Mouse (Mus musculus): Measurements from ENCODE around the gene Gpx6. TPM values are rescaled to one million over a fixed set of nuclear protein-coding genes. Genes with fewer than 3 reads are reported as not detected.

The Gpx6 gene
- polyA plus RNA-seq, 1 experiment from 2014 or later = not detected

- peak overlapping the region; percentile 15; the same call in 1 of the 2 replicates for H3K9ac ChIP-seq
- H3K4me1 ChIP-seq = peaks cover 14% of the 10 kb centered on the region
- no peaks in the 10 kb centered on the region for H3K9me3 ChIP-seq
- H3K4me2 ChIP-seq = peak overlapping the region; percentile 67
- H3K4me3 ChIP-seq = peak overlapping the region; percentile 46
- under 1% methylated on average over 13 of the region's 13 CpGs for WGBS
- peaks cover 5% of the 10 kb centered on the region; the same call in 1 of the 2 replicates for H3K27me3 ChIP-seq (replicated peaks)
- peak; percentile 80 for ATAC-seq (replicated peaks)
- no peaks in the 10 kb centered on the region for H3K36me3 ChIP-seq (replicated peaks)
- no peak overlapping the region for H3K27ac ChIP-seq
These were observed 32.4 kb upstream of the Gpx6 start for GRCm38 (mm10) chr13:21279559-21279958.

- Histone ChIP-seq H3K9ac (no peak within 1 kb of the TSS), H3K36me3 (replicated peaks) (no peaks in the 10 kb centered on the region), H3K27me3 (replicated peaks) (no peaks in the 10 kb centered on the region), H3K27ac (no peak within 1 kb of the TSS), H3K4me1 (no peaks in the 10 kb centered on the region), H3K4me2 (no peak within 1 kb of the TSS), H3K9me3 (no peaks in the 10 kb centered on the region), H3K4me3 (no peak within 1 kb of the TSS)
- no peak for ATAC-seq (replicated peaks)
- WGBS = 97% methylated on average over 6 of the region's 6 CpGs
These were observed 19.3 kb upstream of the Gpx6 start, which contains the start of gene Gpx5 for GRCm38 (mm10) chr13:21292631-21293030. TSS of gene Gpx5 (minus strand) at chr13:21292731.

GRCm38 (mm10) chr13:21298557-21298956, 13.4 kb upstream of the Gpx6 start:
- H3K4me1 ChIP-seq = no peaks in the 10 kb centered on the region
- no peak overlapping the region for H3K4me3 ChIP-seq
- no peaks in the 10 kb centered on the region for H3K27me3 ChIP-seq (replicated peaks)
- 35% methylated on average over 3 of the region's 3 CpGs for WGBS
- H3K27ac ChIP-seq = no peak overlapping the region
- no peak overlapping the region for H3K9ac ChIP-seq
- no peaks in the 10 kb centered on the region for H3K9me3 ChIP-seq
- no peak for ATAC-seq (replicated peaks)
- H3K36me3 ChIP-seq (replicated peaks) = no peaks in the 10 kb centered on the region
- H3K4me2 ChIP-seq = no peak overlapping the region

GRCm38 (mm10) chr13:21304483-21305066, 7.3 kb upstream of the Gpx6 start:
- Histone ChIP-seq H3K4me1 (no peaks in the 10 kb centered on the region), H3K9ac (no peak overlapping the region), H3K27ac (no peak overlapping the region), H3K9me3 (no peaks in the 10 kb centered on the region), H3K4me3 (no peak overlapping the region), H3K27me3 (replicated peaks) (no peaks in the 10 kb centered on the region), H3K36me3 (replicated peaks) (no peaks in the 10 kb centered on the region), H3K4me2 (no peak overlapping the region)
- no peak for ATAC-seq (replicated peaks)
- 68% methylated on average over 3 of the region's 3 CpGs for WGBS

GRCm38 (mm10) chr13:21309788-21310187, 2.1 kb upstream of the Gpx6 start:
- no peaks in the 10 kb centered on the region for H3K36me3 ChIP-seq (replicated peaks)
- no peak overlapping the region for H3K9ac ChIP-seq
- no peak for ATAC-seq (replicated peaks)
- no peak overlapping the region for H3K27ac ChIP-seq
- no peaks in the 10 kb centered on the region for H3K4me1 ChIP-seq
- 76% methylated on average over 2 of the region's 2 CpGs for WGBS
- H3K27me3 ChIP-seq (replicated peaks) = no peaks in the 10 kb centered on the region
- no peak overlapping the region for H3K4me3 ChIP-seq
- H3K9me3 ChIP-seq = no peaks in the 10 kb centered on the region
- H3K4me2 ChIP-seq = no peak overlapping the region

GRCm38 (mm10) chr13:21312854-21313253, 929 bp downstream of the Gpx6 start:
- H3K36me3 ChIP-seq (replicated peaks) = no peaks in the 10 kb centered on the region
- no peaks in the 10 kb centered on the region for H3K9me3 ChIP-seq
- no peak for ATAC-seq (replicated peaks)
- no peak overlapping the region for H3K4me2 ChIP-seq
- H3K4me1 ChIP-seq = no peaks in the 10 kb centered on the region
- no peak overlapping the region for H3K4me3 ChIP-seq
- H3K27me3 ChIP-seq (replicated peaks) = no peaks in the 10 kb centered on the region
- WGBS = 60% methylated on average over 3 of the region's 5 CpGs
- H3K27ac ChIP-seq = no peak overlapping the region
- no peak overlapping the region for H3K9ac ChIP-seq

- no peak overlapping the region for H3K27ac ChIP-seq
- no peaks in the 10 kb centered on the region for H3K36me3 ChIP-seq (replicated peaks)
- WGBS = 87% methylated on average over 4 of the region's 4 CpGs
- no peak overlapping the region for H3K4me2 ChIP-seq
- no peaks in the 10 kb centered on the region for H3K4me1 ChIP-seq
- ATAC-seq (replicated peaks) = no peak
- no peaks in the 10 kb centered on the region for H3K27me3 ChIP-seq (replicated peaks)
- H3K4me3 ChIP-seq = no peak overlapping the region
- H3K9me3 ChIP-seq = no peaks in the 10 kb centered on the region
- no peak overlapping the region for H3K9ac ChIP-seq
These were observed 2.0 kb downstream of the Gpx6 start for GRCm38 (mm10) chr13:21313903-21314302.

- Histone ChIP-seq H3K4me2 (no peak overlapping the region), H3K9ac (no peak overlapping the region), H3K4me3 (no peak overlapping the region), H3K9me3 (no peaks in the 10 kb centered on the region), H3K27me3 (replicated peaks) (peaks cover 5% of the 10 kb centered on the region; the same call in 1 of the 2 replicates), H3K4me1 (no peaks in the 10 kb centered on the region), H3K36me3 (replicated peaks) (no peaks in the 10 kb centered on the region), H3K27ac (no peak overlapping the region)
- WGBS = 76% methylated on average over 3 of the region's 3 CpGs
- ATAC-seq (replicated peaks) = no peak
These were observed 8.3 kb downstream of the Gpx6 start for GRCm38 (mm10) chr13:21320262-21320661.

GRCm38 (mm10) chr13:21321890-21322494, 10.1 kb downstream of the Gpx6 start:
- ATAC-seq (replicated peaks) = peak; percentile 48
- Histone ChIP-seq H3K4me1 (no peaks in the 10 kb centered on the region; the same call in 1 of the 2 replicates), H3K9me3 (no peaks in the 10 kb centered on the region), H3K27ac (no peak overlapping the region), H3K4me3 (peak overlapping the region; percentile 32), H3K4me2 (peak overlapping the region; percentile 43), H3K9ac (no peak overlapping the region), H3K36me3 (replicated peaks) (no peaks in the 10 kb centered on the region), H3K27me3 (replicated peaks) (peaks cover 5% of the 10 kb centered on the region; the same call in 1 of the 2 replicates)
- 3% methylated on average over 18 of the region's 18 CpGs for WGBS

GRCm38 (mm10) chr13:21322509-21323375, 10.8 kb downstream of the Gpx6 start:
- H3K4me3 ChIP-seq = peak overlapping the region; percentile 32
- peak overlapping the region; percentile 43 for H3K4me2 ChIP-seq
- ATAC-seq (replicated peaks) = 0 out of 2 replicates have a peak, but pooled peaks have one; percentile 21
- H3K9me3 ChIP-seq = no peaks in the 10 kb centered on the region
- H3K36me3 ChIP-seq (replicated peaks) = no peaks in the 10 kb centered on the region
- H3K27ac ChIP-seq = no peak overlapping the region
- H3K4me1 ChIP-seq = peaks cover 6% of the 10 kb centered on the region
- no peak overlapping the region for H3K9ac ChIP-seq
- peaks cover 5% of the 10 kb centered on the region; the same call in 1 of the 2 replicates for H3K27me3 ChIP-seq (replicated peaks)
- 12% methylated on average over 18 of the region's 18 CpGs for WGBS

GRCm38 (mm10) chr13:21323405-21323804, 11.5 kb downstream of the Gpx6 start:
- Histone ChIP-seq H3K36me3 (replicated peaks) (no peaks in the 10 kb centered on the region), H3K9ac (no peak overlapping the region), H3K27me3 (replicated peaks) (peaks cover 5% of the 10 kb centered on the region; the same call in 1 of the 2 replicates), H3K4me1 (peaks cover 6% of the 10 kb centered on the region), H3K9me3 (no peaks in the 10 kb centered on the region), H3K4me3 (no peak overlapping the region), H3K27ac (no peak overlapping the region), H3K4me2 (peak overlapping the region; percentile 43; the same call in 1 of the 2 replicates)
- ATAC-seq (replicated peaks) = no peak
- WGBS = 65% methylated on average over 6 of the region's 6 CpGs

GRCm38 (mm10) chr13:21326191-21326590, 14.3 kb downstream of the Gpx6 start:
- 0 out of 2 replicates have a peak, but pooled peaks have one; percentile 24 for ATAC-seq (replicated peaks)
- Histone ChIP-seq H3K4me3 (peak overlapping the region; percentile 38), H3K27me3 (replicated peaks) (peaks cover 5% of the 10 kb centered on the region; the same call in 1 of the 2 replicates), H3K9ac (no peak overlapping the region), H3K4me2 (peak overlapping the region; percentile 58), H3K36me3 (replicated peaks) (no peaks in the 10 kb centered on the region), H3K9me3 (no peaks in the 10 kb centered on the region), H3K27ac (no peak overlapping the region), H3K4me1 (peaks cover 6% of the 10 kb centered on the region)
- WGBS = 5% methylated on average over 4 of the region's 4 CpGs
